Mouse (Mus musculus) monocyte, adult 2 months (primary cell): ENCODE data around the gene Gm27179.
"Not testable (repeated sequence)": the region's sequence is repeated elsewhere in the genome, so short reads cannot be mapped to it uniquely, and the experiment has no call there.

ENCODE experiments used
- DNase-seq, 2 experiments: peaks; one replicate each; pipeline ENCODE4 v3.0.0; 2022; ENCODE audit warnings: low spot score in 2 of 2, low read depth in 1 of 2

Gene Gm27179

DNA sequence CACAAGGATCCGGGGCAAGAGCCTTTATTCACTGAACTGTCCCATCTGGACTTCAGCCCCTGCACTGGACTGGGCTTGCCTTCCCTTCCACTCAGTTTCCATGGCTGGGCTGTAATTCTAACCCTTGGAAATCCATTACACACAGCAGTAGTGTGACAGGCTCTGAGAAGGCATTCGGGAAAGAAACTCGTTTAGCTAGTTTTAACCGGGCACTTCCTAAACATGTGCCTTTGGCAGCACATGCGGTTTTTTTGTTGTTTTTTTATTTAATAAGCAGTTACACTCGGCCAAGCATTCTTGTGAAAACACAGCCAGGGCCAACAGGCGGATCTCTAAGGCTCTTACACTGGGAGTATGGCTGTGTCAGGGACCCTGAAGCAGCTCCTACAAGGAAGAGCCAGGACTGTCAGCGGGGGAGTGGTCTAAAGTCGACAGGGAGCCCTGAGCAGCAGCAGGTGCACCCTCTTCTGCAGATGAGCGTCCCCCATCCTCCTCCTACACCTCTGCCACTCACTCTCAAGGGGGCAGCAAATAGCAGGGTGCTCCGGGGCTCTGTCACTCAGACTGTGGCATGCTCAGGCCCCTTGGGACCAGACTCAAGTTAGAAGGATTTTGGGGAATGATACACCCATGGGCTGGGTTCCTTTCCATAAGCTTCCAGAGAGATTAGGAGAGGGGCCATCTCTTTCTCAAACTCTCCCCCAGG, 38.3 kb downstream of the Gm27179 start:
- not testable (repeated sequence) for DNase-seq

DNA sequence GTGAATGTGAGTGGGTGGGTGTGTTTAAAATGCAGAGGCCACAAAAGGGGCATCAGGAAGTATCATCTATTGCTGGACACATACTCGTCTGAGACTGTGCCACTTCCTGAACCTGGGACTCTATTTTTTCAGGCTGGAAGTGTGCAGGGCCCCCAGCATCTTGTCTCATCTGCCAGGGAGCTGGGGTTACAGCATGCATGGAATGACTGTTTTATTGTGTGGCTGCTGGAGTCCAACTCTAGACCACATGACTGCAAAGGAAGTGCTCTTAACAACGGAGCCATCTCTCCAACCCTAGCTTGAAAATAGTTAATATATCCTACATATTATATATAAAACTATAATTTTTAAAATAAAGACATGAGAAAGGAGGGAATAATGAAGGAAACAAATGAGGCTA, 39.0 kb downstream of the Gm27179 start:
- not testable (repeated sequence) for DNase-seq

DNA sequence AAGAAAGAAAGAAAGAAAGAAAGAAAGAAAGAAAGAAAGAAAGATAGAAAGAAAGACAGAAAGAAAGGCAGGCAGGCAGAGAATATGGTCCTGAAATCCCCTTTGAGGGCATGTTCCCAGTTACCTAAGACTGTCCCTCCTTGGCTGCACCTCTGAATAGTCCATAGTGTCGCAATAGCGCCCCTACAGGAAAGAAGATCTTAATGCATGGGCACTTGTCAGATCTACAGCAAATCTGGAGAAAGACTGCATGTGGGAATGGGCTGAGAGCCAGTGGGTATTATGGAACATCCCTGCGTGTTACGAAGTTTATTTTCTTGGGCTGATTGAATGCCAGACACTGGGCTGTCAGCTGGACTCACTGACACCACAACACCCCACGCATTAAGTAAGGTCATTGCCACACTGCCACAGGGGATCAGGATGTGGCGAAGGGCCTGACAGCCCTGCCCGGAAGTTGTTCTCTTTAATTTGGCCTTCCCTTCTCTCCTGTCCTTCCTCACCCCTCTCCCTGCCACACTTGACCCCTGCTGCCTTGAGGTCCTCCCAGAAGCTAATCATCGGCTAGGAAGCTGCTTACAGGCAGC, 42.1 kb downstream of the Gm27179 start:
- DNase-seq = not testable (repeated sequence)

DNA sequence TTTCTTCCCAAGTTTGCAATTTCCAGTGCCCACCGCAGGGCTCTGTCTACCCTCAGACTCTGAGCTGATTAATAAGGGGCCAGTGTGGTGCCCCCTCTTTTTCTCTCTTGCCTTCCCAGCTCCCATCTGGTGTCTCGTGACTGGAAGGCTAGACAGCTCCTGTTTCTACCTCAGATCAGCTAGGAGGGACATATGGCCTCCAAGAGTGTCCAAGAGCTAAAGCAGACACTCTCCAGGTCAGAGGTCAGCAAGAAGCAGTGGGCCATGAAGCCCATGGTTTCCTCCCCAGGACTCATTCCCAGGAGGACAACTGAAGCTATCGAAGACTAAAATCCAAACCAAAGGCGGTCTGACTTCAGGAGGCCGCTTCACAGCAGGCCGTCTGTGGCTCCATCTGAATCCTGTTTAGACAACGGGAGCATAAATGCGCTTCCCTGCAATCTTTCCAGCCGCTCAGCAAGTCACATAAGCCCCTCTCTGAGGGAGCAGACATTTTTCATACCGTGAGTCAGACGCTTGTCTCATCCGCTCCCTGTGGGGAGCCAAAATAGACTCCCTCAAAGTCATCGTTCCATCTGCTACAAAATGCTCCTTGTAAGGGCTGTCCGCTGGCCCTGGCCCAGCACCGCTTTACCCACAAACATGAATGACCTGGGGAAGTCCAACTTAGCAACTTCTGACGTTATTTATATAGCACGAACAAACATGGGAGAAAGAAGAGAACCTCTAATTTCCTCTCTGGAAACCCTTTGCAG, 44.6 kb downstream of the Gm27179 start:
- DNase-seq = not testable (repeated sequence)

DNA sequence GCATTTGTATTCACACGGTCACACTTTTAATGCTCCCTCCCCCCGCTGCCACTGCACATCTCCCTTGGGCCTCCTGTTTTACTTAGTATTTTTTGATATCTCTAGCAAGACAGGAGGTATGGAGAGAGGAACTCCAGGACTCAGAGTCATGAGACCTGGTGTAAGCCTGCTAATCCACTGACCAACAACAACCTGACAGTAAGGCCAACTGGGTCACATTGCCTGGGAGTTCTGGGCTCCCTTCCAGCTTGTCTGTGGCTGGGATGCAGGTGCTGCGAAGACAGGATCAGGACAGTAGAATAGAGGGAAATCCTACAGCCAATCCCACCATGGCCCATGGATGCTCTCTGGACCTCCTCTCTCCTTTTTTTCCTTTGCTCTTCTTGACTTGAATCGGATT, 47.9 kb downstream of the Gm27179 start:
- not testable (repeated sequence) for DNase-seq
